Mouse (Mus musculus) hindbrain, embryonic 10.5 days (tissue): ENCODE data around the gene Add1. TPM values are rescaled to one million over a fixed set of nuclear protein-coding genes. Genes with fewer than 3 reads are reported as not detected.
A peak's percentile ranks its signal among the peaks of the same experiment; 100 is the strongest.

Experiments
- DNase-seq: peaks from one replicate; pipeline ENCODE4 v3.0.0-alpha.2; 2017; ENCODE audit warnings: low spot score
- H3K27ac ChIP-seq: fragments of 300-500 bp; sonication (generic); 2 replicates; pipeline ENCODE4 v1.5.1; 2016; ENCODE audit warnings: mild to moderate bottlenecking, moderate library complexity
- H3K27me3 ChIP-seq: fragments of 300-500 bp; sonication (generic); 2 replicates; pipeline ENCODE4 v1.6.1; 2016; ENCODE audit warnings: mild to moderate bottlenecking; ENCODE audit not compliant: poor library complexity, insufficient read depth, severe bottlenecking
- H3K36me3 ChIP-seq: fragments of 300-500 bp; sonication (generic); 2 replicates; pipeline ENCODE4 v1.6.1; 2016; ENCODE audit warnings: mild to moderate bottlenecking, moderate library complexity
- H3K4me1 ChIP-seq: fragments of 300-500 bp; sonication (generic); replicated peaks from 2 replicates; pipeline ENCODE4 v1.6.1; 2016; ENCODE audit warnings: mild to moderate bottlenecking
- H3K4me3 ChIP-seq: fragments of 300-500 bp; sonication (generic); 2 replicates; pipeline ENCODE4 v1.5.1; 2016; ENCODE audit warnings: mild to moderate bottlenecking, moderate library complexity
- H3K9me3 ChIP-seq: fragments of 300-500 bp; sonication (generic); 2 replicates; pipeline ENCODE4 v1.6.1; 2016; ENCODE audit warnings: mild to moderate bottlenecking, moderate library complexity
- WGBS: fragments of 180-500 bp; shearing (Covaris S2); methylation state at CpG from one replicate; pipeline ENCODE4 v1.1.7; 2016; 5-methylcytosine and 5-hydroxymethylcytosine counted together
- polyA plus RNA-seq: library from polyadenylated mRNA; unstranded; fragments of >200 nt; fragmentation: Nextera tagmentation; extraction: Ambion mirVana; gene quantifications from 2 replicates; pipeline ENCODE4 v1.2.1, GENCODE M21; 2016

Gene Add1
- polyA plus RNA-seq, 1 experiment from 2014 or later: 194 TPM

DNA sequence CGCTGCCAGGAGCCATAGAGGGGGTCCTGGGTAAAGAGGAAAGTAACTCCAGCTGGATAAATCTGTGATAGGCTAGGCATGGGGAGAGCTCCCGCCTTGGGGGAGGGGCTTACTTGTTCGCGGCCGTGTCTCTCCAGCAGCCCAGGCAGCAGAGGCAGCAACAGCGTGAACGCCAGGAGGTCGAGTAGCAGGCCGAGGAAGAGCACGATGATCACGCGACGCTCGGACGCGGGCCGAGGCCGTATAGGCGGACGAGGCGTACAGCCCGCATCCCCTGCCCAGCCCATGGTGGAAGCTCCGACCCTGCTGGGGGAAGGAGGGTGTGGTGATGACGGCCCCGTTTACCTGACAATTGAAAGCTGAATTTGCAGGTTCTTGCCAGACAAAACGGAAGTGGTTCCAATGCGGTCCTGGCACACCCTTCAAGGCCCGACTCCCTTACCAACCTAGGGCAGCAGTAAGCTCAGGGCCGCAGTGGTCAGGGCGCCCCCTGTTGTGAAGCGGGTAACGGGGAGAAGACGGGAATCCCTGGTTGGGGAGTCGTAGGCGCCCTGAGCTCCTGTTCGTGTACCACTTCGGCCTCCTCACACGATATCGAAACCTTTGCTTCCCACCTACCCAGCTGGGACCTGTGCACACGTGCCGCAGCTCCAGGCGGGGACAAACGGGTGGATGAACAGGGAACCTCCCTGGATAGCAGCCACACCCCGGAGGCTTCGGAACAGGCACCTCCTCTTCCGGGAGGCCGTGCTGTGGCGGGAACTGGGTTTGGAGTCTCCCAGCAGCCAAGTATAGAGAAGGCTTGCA lies 63.2 kb downstream of the Add1 start, which contains the start of gene Mfsd10:
Gene Mfsd10 (minus strand): TSS at position 732 of the 807 bp plus-strand sequence.
- H3K4me1 ChIP-seq: peaks cover 45% of the 10 kb centered on the region
- H3K27me3 ChIP-seq: no peaks in the 10 kb centered on the region
- peak within 1 kb of the TSS; percentile 67 for H3K4me3 ChIP-seq
- peak within 1 kb of the TSS; percentile 88 for H3K27ac ChIP-seq
- DNase-seq: peak; percentile 80
- H3K9me3 ChIP-seq: no peaks in the 10 kb centered on the region
- peaks cover 85% of the 10 kb centered on the region for H3K36me3 ChIP-seq
- under 1% methylated on average over 48 of the region's 48 CpGs for WGBS

DNA sequence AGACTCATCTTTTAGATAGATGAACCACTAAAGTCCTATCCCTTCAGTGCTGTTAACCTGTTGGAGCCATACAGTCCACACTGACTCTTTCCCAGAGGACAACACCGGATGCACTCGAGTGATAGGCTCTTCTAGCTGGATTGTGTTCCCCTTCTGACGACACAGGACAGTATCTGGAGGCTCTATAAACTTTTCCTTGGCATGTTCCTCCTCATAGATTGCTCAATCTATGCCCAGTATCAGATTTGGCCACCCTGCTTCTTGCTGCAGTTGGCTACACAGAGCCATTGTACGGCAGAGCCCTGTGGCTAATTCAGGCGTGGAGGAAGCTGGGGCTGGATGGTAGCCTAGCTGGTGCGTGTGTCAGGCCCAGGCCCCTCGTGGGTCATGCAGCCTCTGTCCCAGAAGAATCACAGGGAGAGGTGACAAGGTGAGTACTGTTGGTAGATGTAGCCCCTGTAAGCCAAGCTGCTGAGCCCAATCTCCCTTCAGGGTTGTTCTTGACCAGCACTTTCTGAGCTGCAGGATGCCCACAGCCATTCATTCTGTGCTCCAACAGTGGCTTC lies 64.2 kb downstream of the Add1 start:
- H3K4me3 ChIP-seq: peak overlapping the region; percentile 67; the same call in 1 of the 2 replicates

GRCm38 (mm10) chr5:34641991-34642390 lies 68.5 kb downstream of the Add1 start:
- 93% methylated on average over 3 of the region's 3 CpGs for WGBS
- peaks cover 25% of the 10 kb centered on the region for H3K4me1 ChIP-seq
- H3K27me3 ChIP-seq: no peaks in the 10 kb centered on the region
- no peak overlapping the region for H3K27ac ChIP-seq
- no peak overlapping the region for H3K4me3 ChIP-seq
- peaks cover 91% of the 10 kb centered on the region for H3K36me3 ChIP-seq
- DNase-seq: no peak
- H3K9me3 ChIP-seq: no peaks in the 10 kb centered on the region

More for the DNA sequence above, 64.2 kb downstream of the Add1 start:
- H3K36me3 ChIP-seq: peaks cover 80% of the 10 kb centered on the region
- H3K27me3 ChIP-seq: no peaks in the 10 kb centered on the region
- H3K9me3 ChIP-seq: no peaks in the 10 kb centered on the region
- WGBS: 81% methylated on average over 7 of the region's 7 CpGs
- no peak for DNase-seq
- H3K4me1 ChIP-seq: peaks cover 45% of the 10 kb centered on the region
- peak overlapping the region; percentile 88; the same call in 1 of the 2 replicates for H3K27ac ChIP-seq

DNA sequence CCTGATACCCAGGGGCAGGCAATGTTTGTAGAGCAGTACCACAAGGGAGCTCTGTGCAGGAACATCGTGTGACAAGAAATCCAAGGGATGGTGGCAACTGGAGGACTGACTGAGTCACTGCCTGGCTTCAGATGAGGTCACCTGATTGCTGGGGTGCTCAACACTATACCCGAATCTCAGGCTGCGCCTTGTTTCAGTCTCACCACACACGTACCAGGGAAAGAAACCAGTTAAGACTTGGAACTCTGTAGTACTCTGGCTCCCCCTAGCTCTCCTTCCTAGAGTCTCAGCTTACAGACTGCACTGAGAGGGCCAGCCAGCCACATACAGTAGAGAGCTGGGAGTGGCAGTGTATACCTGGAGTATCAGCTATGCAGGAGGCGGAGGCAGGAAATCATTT lies 69.5 kb downstream of the Add1 start:
- no peaks in the 10 kb centered on the region for H3K27me3 ChIP-seq
- H3K4me3 ChIP-seq: no peak overlapping the region
- H3K4me1 ChIP-seq: peaks cover 15% of the 10 kb centered on the region
- no peaks in the 10 kb centered on the region for H3K9me3 ChIP-seq
- 75% methylated on average over 5 of the region's 5 CpGs for WGBS
- no peak for DNase-seq
- no peak overlapping the region for H3K27ac ChIP-seq
- H3K36me3 ChIP-seq: peaks cover 95% of the 10 kb centered on the region

GRCm38 (mm10) chr5:34647581-34647980 lies 74.1 kb downstream of the Add1 start:
- WGBS: 54% methylated on average over 4 of the region's 4 CpGs
- Histone ChIP-seq H3K27me3 (no peaks in the 10 kb centered on the region), H3K36me3 (peaks cover 100% of the 10 kb centered on the region), H3K4me1 (no peaks in the 10 kb centered on the region), H3K4me3 (no peak overlapping the region), H3K27ac (no peak overlapping the region), H3K9me3 (no peaks in the 10 kb centered on the region)
- DNase-seq: peak; percentile 72

GRCm38 (mm10) chr5:34652961-34653360 lies 79.5 kb downstream of the Add1 start:
- WGBS: 91% methylated on average over 5 of the region's 5 CpGs
- no peak overlapping the region for H3K27ac ChIP-seq
- peaks cover 96% of the 10 kb centered on the region for H3K36me3 ChIP-seq
- H3K27me3 ChIP-seq: no peaks in the 10 kb centered on the region
- H3K9me3 ChIP-seq: no peaks in the 10 kb centered on the region
- H3K4me3 ChIP-seq: no peak overlapping the region
- H3K4me1 ChIP-seq: no peaks in the 10 kb centered on the region
- no peak for DNase-seq

DNA sequence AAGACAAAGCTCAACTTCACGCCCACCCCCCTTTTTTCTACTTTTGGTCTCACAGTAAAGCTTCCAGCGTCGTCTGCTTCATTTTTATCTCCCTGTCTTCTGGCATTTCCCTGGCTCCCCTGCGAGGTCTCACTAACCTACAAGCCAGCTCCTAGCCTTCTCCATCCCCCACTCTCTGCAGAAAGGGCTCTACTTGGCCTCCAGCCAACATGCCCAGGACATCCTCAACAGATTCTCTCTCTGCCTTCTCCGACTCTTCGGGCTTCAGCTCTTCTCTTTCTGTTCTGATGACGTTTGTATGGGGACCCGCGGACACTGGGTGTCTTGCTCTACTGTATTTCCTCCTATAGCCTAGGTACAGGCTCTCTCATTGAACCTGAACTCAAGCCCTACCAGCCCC lies 81.4 kb downstream of the Add1 start:
- no peaks in the 10 kb centered on the region for H3K27me3 ChIP-seq
- no peak overlapping the region for H3K27ac ChIP-seq
- H3K4me1 ChIP-seq: peaks cover 7% of the 10 kb centered on the region
- WGBS: 94% methylated on average over 9 of the region's 9 CpGs
- no peaks in the 10 kb centered on the region for H3K9me3 ChIP-seq
- peaks cover 81% of the 10 kb centered on the region for H3K36me3 ChIP-seq
- no peak for DNase-seq
- no peak overlapping the region for H3K4me3 ChIP-seq

- Histone ChIP-seq H3K4me3 (no peak overlapping the region), H3K4me1 (peaks cover 7% of the 10 kb centered on the region), H3K36me3 (peaks cover 54% of the 10 kb centered on the region), H3K27me3 (0 out of 2 replicates have a peak, but pooled peaks cover 3% of the 10 kb centered on the region), H3K9me3 (no peaks in the 10 kb centered on the region), H3K27ac (no peak overlapping the region)
- WGBS: 96% methylated on average over 8 of the region's 8 CpGs
- no peak for DNase-seq
Observed at GRCm38 (mm10) chr5:34657556-34657955, 84.1 kb downstream of the Add1 start.

DNA sequence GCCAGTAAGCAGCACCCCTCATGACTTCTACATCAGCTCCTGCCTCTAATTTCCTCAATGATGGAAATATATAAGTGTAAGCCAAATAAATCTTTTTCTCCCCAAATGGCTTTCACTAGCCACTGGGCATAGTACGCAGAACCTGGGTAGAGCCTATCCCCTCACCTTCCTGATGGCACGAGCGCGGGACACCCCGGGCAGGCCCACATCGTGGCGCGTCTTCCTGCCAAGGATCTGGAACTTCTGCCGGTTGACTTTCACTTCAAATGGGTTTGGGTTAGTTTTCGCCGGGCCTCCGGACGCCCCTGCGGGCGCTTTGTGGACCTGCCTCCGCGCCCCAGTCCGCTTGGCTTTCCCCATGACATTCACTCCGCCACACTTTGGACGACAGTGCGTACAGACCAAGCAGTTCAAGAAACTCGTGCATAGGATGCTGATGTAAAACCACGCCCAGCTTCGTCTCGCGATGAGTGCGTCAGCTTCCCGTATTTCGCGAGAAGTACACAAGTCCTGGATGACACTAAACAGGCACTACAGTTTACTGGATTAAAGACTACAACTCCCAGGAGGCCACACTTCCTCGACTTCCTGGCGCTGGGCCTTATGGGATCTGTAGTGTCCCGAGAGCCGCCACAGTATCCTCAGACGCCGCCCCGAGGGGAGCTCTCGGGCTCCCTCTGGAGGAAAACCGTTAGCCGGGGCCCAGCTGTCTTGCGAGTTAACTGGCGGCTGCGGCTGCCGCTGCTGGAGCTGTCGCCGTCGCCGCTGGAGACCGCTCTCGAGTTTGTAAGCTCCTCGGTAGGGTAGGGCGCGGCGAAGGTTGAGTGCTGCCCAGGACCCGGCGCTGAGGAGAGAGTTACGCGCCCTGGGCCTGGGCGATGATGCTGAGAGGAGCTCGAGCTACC lies 86.5 kb downstream of the Add1 start, which contains the start of the genes Nop14 and Grk4:
Gene Nop14 (minus strand): TSS at position 463 of the 905 bp plus-strand sequence.
Gene Grk4 (plus strand): TSS at position 694 of the 905 bp plus-strand sequence.
- H3K9me3 ChIP-seq: no peaks in the 10 kb centered on the region

GRCm38 (mm10) chr5:34660591-34661130 lies 87.2 kb downstream of the Add1 start:
- WGBS: under 1% methylated on average over 57 of the region's 57 CpGs

More for the DNA sequence above, 86.5 kb downstream of the Add1 start, which contains the start of the genes Nop14 and Grk4:
- H3K4me3 ChIP-seq: peak within 1 kb of the TSS; percentile 72
- peaks cover 30% of the 10 kb centered on the region for H3K36me3 ChIP-seq
- DNase-seq: peak; percentile 99
- H3K4me1 ChIP-seq: peaks cover 7% of the 10 kb centered on the region
- under 1% methylated on average over 60 of the region's 60 CpGs for WGBS
- 0 out of 2 replicates have a peak, but pooled peaks cover 3% of the 10 kb centered on the region for H3K27me3 ChIP-seq
- H3K27ac ChIP-seq: peak within 1 kb of the TSS; percentile 89

GRCm38 (mm10) chr5:34661909-34662308 lies 88.4 kb downstream of the Add1 start:
- H3K27ac ChIP-seq: no peak overlapping the region
- H3K9me3 ChIP-seq: no peaks in the 10 kb centered on the region
- H3K36me3 ChIP-seq: peaks cover 11% of the 10 kb centered on the region
- peaks cover 7% of the 10 kb centered on the region for H3K4me1 ChIP-seq
- no peak overlapping the region for H3K4me3 ChIP-seq
- no peak for DNase-seq
- WGBS: 80% methylated on average over 4 of the region's 4 CpGs
- 0 out of 2 replicates have a peak, but pooled peaks cover 3% of the 10 kb centered on the region for H3K27me3 ChIP-seq

More at GRCm38 (mm10) chr5:34660591-34661130, 87.2 kb downstream of the Add1 start:
- Histone ChIP-seq H3K27me3 (0 out of 2 replicates have a peak, but pooled peaks cover 3% of the 10 kb centered on the region), H3K9me3 (no peaks in the 10 kb centered on the region), H3K4me1 (peaks cover 7% of the 10 kb centered on the region), H3K27ac (peak overlapping the region; percentile 89), H3K36me3 (peaks cover 23% of the 10 kb centered on the region), H3K4me3 (peak overlapping the region; percentile 72)
- no peak for DNase-seq

- Histone ChIP-seq H3K4me3 (no peak overlapping the region), H3K36me3 (peaks cover under 1% of the 10 kb centered on the region), H3K9me3 (no peaks in the 10 kb centered on the region), H3K27me3 (0 out of 2 replicates have a peak, but pooled peaks cover 3% of the 10 kb centered on the region), H3K4me1 (peaks cover 7% of the 10 kb centered on the region), H3K27ac (no peak overlapping the region)
- DNase-seq: no peak
- 98% methylated on average over 2 of the region's 2 CpGs for WGBS
Observed at GRCm38 (mm10) chr5:34663231-34663630, 89.8 kb downstream of the Add1 start.
